Mouse (Mus musculus) forebrain, embryonic 14.5 days (tissue): ENCODE results near the gene Fgfr2. TPM values are rescaled to one million over a fixed set of nuclear protein-coding genes. Genes with fewer than 3 reads are reported as not detected.

ENCODE experiments used
- ATAC-seq: fragments of 200-750 bp; cut with Nextera tagmentation; 2 replicates; pipeline ENCODE4 v1.8.0; 2017; ENCODE audit warnings: mild to moderate bottlenecking, moderate library complexity
- DNase-seq: peaks from one replicate; pipeline ENCODE4 v3.0.0-alpha.2; 2015; ENCODE audit warnings: low spot score
- H3K27ac ChIP-seq: fragments of 300-500 bp; sonication (generic); 2 replicates; pipeline ENCODE4 v1.5.1; 2014; ENCODE audit warnings: low read depth, mild to moderate bottlenecking, control low read depth, low read length, moderate library complexity
- H3K27me3 ChIP-seq: fragments of 300-500 bp; sonication (generic); replicated peaks from 2 replicates; pipeline ENCODE4 v1.6.1; 2014; ENCODE audit warnings: low read length, control low read depth, mixed read lengths; ENCODE audit not compliant: control insufficient read depth, insufficient read depth
- H3K36me3 ChIP-seq: fragments of 300-500 bp; sonication (generic); 2 replicates; pipeline ENCODE4 v1.6.1; 2014; ENCODE audit warnings: low read length, control low read depth; ENCODE audit not compliant: control insufficient read depth, insufficient read depth
- H3K4me1 ChIP-seq: fragments of 300-500 bp; sonication (generic); 2 replicates; pipeline ENCODE4 v1.6.1; 2014; ENCODE audit warnings: antibody characterized with exemption, low read length, control low read depth; ENCODE audit not compliant: control insufficient read depth, insufficient read depth
- H3K4me2 ChIP-seq: fragments of 300-500 bp; sonication (generic); 2 replicates; pipeline ENCODE4 v1.6.1; 2014; ENCODE audit warnings: mild to moderate bottlenecking, control low read depth, low read length
- H3K4me3 ChIP-seq: fragments of 300-500 bp; sonication (generic); 2 replicates; pipeline ENCODE4 v1.5.1; 2014; ENCODE audit warnings: low read depth, low read length, control low read depth
- H3K9ac ChIP-seq: fragments of 300-500 bp; sonication (generic); 2 replicates; pipeline ENCODE4 v1.6.1; 2014; ENCODE audit warnings: mild to moderate bottlenecking, low read length, control low read depth, moderate library complexity
- H3K9me3 ChIP-seq: fragments of 300-500 bp; sonication (generic); replicated peaks from 2 replicates; pipeline ENCODE4 v1.6.1; 2016; ENCODE audit warnings: low read length, control low read depth, mixed read lengths; ENCODE audit not compliant: control insufficient read depth
- WGBS: fragments of 180-500 bp; shearing (Covaris S2); extraction: QIAGEN DNeasy Blood & Tissue Kit; methylation state at CpG from one replicate; pipeline ENCODE4 v1.1.7; 2014; 5-methylcytosine and 5-hydroxymethylcytosine counted together
- polyA plus RNA-seq: library from polyadenylated mRNA; unstranded; fragments of >200 nt; fragmentation: Nextera tagmentation; extraction: Ambion mirVana; gene quantifications from 2 replicates; pipeline ENCODE4 v1.2.1, GENCODE M21; 2014

Fgfr2 gene
- polyA plus RNA-seq, 1 experiment from 2014 or later: 35.9 TPM

DNA sequence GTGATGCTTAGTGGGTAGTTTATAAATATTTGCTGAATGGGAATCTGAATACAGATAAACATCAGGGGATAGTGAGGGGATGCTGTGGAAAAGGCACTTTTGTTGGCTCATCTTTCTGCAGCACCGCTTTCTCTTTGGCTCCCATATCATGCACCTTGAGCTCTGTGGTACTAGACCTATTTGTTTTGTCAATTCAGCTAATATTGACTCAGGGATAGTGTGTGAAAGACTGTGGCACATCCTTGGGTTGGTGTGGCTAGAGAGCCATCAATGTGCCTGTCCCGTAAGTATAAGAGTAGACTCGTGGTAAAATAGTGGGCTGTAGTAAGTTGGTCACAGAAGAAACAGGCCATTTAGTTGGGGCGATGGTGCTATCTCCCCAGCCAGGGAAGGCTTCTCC, 2335.6 kb downstream of the Fgfr2 start:
- DNase-seq (no peak), ATAC-seq (no peak)
- Histone ChIP-seq H3K9me3 (no peaks in the 10 kb centered on the region), H3K4me3 (no peak overlapping the region), H3K27ac (no peak overlapping the region), H3K27me3 (no peaks in the 10 kb centered on the region), H3K4me2 (no peak overlapping the region), H3K9ac (no peak overlapping the region), H3K36me3 (no peaks in the 10 kb centered on the region), H3K4me1 (no peaks in the 10 kb centered on the region)
- WGBS: 97% methylated on average over 4 of the region's 4 CpGs

DNA sequence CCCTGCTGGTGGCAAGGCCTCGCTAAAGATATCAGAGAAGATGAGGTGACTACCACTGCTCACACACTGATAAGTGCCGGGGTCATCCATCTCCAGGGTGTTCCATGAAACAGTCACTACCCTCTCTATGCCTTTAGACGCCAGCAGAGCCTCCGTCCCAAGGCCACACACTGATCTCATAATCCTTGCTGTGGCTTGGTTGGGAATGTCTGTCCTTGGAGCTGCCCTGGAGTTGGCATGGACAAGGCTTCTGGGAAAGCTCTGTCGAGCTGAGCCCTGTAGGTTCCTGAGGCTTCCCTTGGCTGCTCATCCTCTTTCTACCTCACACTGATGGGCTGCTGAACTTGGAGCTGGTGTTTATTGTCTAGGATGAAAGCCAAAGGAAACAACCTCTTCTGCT, 2336.4 kb downstream of the Fgfr2 start:
- H3K4me2 ChIP-seq: no peak overlapping the region
- no peaks in the 10 kb centered on the region for H3K4me1 ChIP-seq
- H3K9me3 ChIP-seq: no peaks in the 10 kb centered on the region
- no peak overlapping the region for H3K9ac ChIP-seq
- ATAC-seq (no peak), DNase-seq (no peak)
- 88% methylated on average over 5 of the region's 5 CpGs for WGBS
- no peaks in the 10 kb centered on the region for H3K27me3 ChIP-seq
- no peak overlapping the region for H3K27ac ChIP-seq
- no peak overlapping the region for H3K4me3 ChIP-seq
- no peaks in the 10 kb centered on the region for H3K36me3 ChIP-seq

DNA sequence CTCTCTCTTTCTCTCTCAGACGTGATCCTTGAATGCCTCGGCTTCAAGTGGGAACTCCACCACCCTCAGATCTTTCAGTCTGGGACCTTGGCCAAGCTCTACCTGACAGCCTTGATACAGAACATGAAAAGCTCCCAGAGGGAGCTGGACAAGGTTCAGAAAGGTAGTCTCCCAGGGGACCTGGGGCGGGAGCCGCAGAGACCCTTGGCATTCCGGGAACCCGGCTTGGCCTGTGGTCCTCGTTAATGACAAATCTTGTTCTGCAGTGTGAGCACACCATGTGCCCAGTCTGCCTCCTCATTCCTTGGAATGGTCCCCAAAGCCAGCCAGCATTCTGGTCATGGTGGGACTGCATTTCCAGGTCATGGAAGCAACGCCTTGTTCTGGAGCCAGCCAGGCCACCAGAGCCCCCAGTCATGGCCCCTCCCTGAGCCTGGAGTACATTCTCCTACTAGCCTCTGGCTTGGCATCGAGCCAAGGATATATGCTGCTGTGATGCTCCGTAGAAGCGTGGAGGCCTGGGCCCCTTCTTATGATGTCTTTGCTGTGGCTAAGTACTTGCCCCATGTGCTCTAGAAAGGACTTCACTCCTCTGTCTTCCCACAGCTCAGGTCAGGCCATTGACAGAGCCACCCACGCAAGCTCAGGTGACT, 2337.1 kb downstream of the Fgfr2 start:
- Histone ChIP-seq H3K4me1 (no peaks in the 10 kb centered on the region), H3K36me3 (no peaks in the 10 kb centered on the region), H3K27me3 (no peaks in the 10 kb centered on the region), H3K27ac (no peak overlapping the region), H3K9me3 (no peaks in the 10 kb centered on the region), H3K4me3 (no peak overlapping the region), H3K4me2 (no peak overlapping the region), H3K9ac (no peak overlapping the region)
- ATAC-seq (no peak), DNase-seq (no peak)
- 63% methylated on average over 12 of the region's 12 CpGs for WGBS

DNA sequence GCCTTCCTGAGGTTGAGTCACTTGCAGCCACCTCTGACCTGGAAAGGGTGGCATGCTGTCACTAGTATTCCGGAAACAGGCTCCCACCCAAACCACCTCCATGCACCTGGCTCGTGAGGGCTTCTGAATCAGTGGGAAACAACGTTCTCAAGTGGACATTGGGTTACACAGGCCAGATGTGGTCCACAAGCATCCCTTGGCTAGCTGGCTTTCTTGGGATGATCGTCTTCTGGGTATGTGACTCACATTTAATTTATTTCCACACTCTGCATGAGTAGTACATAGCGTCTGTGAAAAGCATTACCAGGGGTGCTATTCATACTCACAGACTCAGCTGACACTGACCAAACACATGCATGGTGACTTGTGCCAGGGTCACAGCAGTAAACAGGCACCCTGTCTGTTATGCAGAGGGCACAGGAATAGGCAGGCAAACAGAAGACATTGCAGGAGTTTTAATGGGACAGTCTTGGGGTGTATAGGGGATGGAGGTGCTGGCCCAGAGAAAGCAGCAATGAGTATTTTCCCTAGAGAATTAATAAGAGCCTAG, 2340.6 kb downstream of the Fgfr2 start:
- no peaks in the 10 kb centered on the region for H3K4me1 ChIP-seq
- WGBS: 85% methylated on average over 5 of the region's 5 CpGs
- H3K9me3 ChIP-seq: no peaks in the 10 kb centered on the region
- no peaks in the 10 kb centered on the region for H3K27me3 ChIP-seq
- no peak overlapping the region for H3K9ac ChIP-seq
- no peak overlapping the region for H3K4me3 ChIP-seq
- no peak for DNase-seq
- H3K36me3 ChIP-seq: no peaks in the 10 kb centered on the region
- H3K27ac ChIP-seq: no peak overlapping the region
- no peak for ATAC-seq
- H3K4me2 ChIP-seq: no peak overlapping the region

DNA sequence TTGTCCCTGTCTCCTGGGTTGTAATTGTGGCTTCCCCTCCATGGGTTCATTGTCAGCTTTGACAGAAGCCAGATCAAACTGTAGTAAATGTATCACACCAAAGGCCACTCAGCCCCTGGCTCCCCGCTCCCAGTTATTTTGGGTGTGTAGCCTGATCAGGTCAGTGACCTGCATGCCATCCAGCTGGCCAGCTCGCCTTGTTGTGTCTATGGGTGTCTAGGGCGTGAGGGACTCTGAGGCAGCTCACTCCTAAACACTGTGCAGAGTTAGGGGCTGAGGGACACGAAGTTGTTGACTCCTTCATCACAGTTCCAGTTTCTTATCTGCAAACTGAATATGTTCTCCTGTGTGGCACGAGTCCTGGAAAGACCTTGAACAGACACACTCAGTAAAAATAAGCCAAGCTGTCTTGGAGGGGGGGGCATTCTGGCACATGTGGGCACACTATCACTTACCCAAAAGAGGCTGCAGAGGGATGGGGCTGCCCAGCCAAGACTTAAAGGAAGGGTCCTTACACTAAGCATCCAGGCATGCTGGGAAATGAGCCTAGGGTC, 2342.2 kb downstream of the Fgfr2 start:
- no peak for DNase-seq
- Histone ChIP-seq H3K4me3 (no peak overlapping the region), H3K27me3 (no peaks in the 10 kb centered on the region), H3K9me3 (no peaks in the 10 kb centered on the region), H3K27ac (no peak overlapping the region), H3K4me1 (no peaks in the 10 kb centered on the region), H3K4me2 (no peak overlapping the region), H3K9ac (no peak overlapping the region), H3K36me3 (no peaks in the 10 kb centered on the region)
- ATAC-seq: no peak
- WGBS: 75% methylated on average over 5 of the region's 5 CpGs

DNA sequence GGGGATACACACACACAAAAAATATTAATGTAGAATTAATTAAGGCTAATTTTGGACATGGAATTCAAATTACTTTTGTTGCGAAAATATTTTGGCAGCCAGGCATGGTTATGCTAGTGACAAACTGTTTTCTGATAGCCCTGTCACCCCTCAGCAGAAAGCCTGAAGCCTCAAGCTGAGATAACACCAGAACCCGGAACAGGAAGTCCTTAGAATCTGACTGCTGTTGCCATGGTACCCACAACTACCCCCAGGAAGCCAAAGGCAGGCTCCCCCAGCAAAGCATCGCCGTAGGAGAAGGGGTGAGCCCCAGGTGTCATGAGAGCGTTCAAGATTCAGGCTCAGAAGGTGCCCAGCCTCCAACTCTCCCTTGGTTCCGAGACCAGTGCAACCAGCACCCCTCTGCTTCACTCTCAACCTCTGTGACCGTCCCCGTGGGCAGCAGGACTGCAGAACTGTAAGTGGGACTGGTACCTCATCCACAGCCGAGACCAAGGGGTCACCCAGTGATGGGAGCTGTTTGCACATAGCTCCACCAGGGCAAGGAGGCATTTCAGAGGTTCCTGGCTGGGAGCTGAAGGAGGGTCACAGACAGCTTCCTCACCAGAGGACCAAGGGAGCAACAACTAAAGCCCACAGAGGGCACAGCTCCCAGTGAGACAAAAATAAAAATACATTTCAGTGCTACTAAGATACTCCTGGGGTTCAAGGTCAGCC, 2349.1 kb downstream of the Fgfr2 start, which contains the start of gene Btbd16:
TSS of gene Btbd16 (plus strand) at position 156 of the 717 bp plus-strand sequence.
- Histone ChIP-seq H3K4me2 (no peak within 1 kb of the TSS), H3K9ac (no peak within 1 kb of the TSS), H3K4me1 (no peaks in the 10 kb centered on the region), H3K27ac (no peak within 1 kb of the TSS), H3K27me3 (no peaks in the 10 kb centered on the region), H3K36me3 (no peaks in the 10 kb centered on the region), H3K9me3 (no peaks in the 10 kb centered on the region), H3K4me3 (no peak within 1 kb of the TSS)
- 61% methylated on average over 9 of the region's 9 CpGs for WGBS
- DNase-seq (no peak), ATAC-seq (no peak)

DNA sequence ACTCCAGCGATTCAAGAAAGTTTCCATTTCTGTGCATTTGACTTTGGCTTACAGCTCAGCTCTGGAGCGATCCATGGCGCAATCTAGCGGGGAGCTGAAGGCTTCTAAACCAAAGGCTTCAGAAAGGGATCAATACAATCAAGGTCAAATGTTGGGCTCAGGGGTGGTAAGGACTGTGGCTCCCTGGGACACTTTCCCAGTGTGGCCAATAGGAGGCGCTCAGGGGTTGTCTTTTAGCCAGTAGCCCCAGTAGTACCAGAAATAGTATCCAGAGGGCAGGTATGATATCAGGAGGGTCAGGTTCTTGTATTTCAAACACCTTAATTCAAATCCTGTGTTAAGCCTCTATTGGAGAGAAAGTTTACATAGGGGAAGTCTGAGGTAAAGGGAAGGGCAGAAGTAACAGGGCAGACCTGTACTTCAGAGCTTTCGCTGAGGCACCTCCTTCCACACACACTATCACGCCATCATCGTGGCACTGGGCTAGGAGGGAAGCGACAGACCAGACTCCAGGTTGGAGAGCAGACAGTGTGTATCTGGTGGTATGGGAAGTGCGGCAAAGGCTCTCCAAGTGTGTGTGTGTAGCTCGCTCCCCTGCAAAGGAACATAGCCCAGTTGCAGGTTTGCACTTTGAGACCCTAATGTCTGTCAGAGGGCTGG, 2349.8 kb downstream of the Fgfr2 start:
- H3K9me3 ChIP-seq: no peaks in the 10 kb centered on the region
- no peaks in the 10 kb centered on the region for H3K27me3 ChIP-seq
- no peak for ATAC-seq
- H3K9ac ChIP-seq: no peak overlapping the region
- no peak overlapping the region for H3K4me3 ChIP-seq
- DNase-seq: peak; percentile 22
- H3K4me1 ChIP-seq: no peaks in the 10 kb centered on the region
- H3K36me3 ChIP-seq: no peaks in the 10 kb centered on the region
- 64% methylated on average over 11 of the region's 11 CpGs for WGBS
- H3K4me2 ChIP-seq: no peak overlapping the region
- no peak overlapping the region for H3K27ac ChIP-seq

DNA sequence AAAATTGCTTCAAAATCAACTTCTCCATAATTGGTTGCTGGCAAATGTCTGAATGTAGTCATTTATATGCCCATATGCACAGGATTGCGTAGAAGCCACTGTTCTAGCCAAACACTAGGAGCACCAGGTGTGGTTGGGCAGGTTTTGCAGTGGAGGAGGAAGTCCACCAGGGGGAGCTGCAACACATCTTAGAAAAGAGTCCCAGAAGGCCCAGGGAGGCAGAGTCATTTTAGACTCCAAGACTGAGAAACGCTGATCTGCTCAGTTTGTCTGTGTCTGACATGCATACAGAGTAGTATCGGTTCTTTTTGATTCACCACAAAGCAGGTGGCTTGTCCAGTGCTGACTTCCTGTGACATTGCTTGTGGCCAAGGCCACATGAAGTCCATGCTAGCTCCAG, 2352.4 kb downstream of the Fgfr2 start:
- no peak overlapping the region for H3K27ac ChIP-seq
- WGBS: 28% methylated on average over 3 of the region's 3 CpGs
- ATAC-seq: peak; percentile 58

More for the DNA sequence above, 2352.4 kb downstream of the Fgfr2 start:
- no peak overlapping the region for H3K9ac ChIP-seq
- H3K4me1 ChIP-seq: no peaks in the 10 kb centered on the region
- no peaks in the 10 kb centered on the region for H3K27me3 ChIP-seq
- H3K9me3 ChIP-seq: no peaks in the 10 kb centered on the region
- DNase-seq: peak; percentile 89
- no peak overlapping the region for H3K4me3 ChIP-seq
- no peak overlapping the region for H3K4me2 ChIP-seq
- peaks cover 6% of the 10 kb centered on the region for H3K36me3 ChIP-seq
